Mouse (Mus musculus) bone marrow, adult 2 months (tissue): Measurements from ENCODE around the gene Pomp.

ENCODE experiments used
- CTCF ChIP-seq: fragments of 200-500 bp; IDR thresholded peaks from 2 replicates; pipeline ENCODE4 v1.5.1; 2011; ENCODE audit warnings: low read length, control low read depth; ENCODE audit not compliant: control insufficient read depth, insufficient read depth
- POLR2A ChIP-seq: fragments of 200-500 bp; IDR thresholded peaks from 2 replicates; pipeline ENCODE4 v1.6.1; 2011; ENCODE audit warnings: low read depth, mild to moderate bottlenecking, control low read depth, low read length, borderline replicate concordance; ENCODE audit not compliant: control insufficient read depth

DNA sequence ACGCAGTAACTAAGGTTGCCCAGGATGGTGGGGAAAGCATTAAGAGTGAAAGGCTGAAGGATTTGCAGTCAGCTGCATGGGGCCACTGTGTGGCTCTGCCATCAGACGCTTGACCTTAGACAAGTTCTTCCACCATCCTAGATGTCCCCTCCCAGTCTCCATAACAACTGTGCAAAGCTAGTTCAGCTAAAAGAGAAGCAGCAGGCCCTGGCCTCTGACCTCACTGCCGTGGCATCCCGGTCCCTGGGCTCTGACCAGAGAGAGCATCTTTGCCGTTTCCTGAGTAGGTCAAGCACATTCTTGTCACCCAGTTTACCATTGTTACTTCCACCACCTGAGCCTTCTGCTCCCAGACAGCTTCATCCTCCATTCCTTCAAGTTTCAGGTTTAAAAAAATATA lies 33.7 kb upstream of the Pomp start:
- TF ChIP-seq CTCF (no peak), POLR2A (no peak)
